Mouse (Mus musculus): ENCODE data around the gene Troap. TPM values are rescaled to one million over a fixed set of nuclear protein-coding genes. Genes with fewer than 3 reads are reported as not detected.

The Troap gene
- total RNA-seq, 2 experiments from 2014 or later = not detected

DNA sequence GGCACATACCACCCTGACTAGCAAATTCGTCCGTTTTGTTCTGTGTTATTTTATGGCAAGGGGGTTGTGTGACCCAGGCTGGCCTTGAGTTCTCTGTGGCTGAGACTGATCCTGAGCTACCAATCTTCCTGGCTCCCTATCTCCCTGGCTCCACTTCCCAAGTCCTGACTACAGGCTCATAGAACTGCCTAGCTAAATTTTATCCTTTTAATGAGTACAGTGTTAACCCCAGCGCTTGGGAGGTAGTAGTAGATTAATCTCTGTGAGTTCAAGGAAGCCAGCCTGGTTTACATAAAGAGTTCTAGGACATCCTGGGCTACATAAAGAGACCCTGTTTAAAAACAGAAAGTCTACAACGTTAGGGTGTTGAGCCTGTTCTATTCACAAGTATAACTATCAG, 37.4 kb downstream of the Troap start:
- no peak for DNase-seq (ENCODE audit: low spot score in 2 of 2)

DNA sequence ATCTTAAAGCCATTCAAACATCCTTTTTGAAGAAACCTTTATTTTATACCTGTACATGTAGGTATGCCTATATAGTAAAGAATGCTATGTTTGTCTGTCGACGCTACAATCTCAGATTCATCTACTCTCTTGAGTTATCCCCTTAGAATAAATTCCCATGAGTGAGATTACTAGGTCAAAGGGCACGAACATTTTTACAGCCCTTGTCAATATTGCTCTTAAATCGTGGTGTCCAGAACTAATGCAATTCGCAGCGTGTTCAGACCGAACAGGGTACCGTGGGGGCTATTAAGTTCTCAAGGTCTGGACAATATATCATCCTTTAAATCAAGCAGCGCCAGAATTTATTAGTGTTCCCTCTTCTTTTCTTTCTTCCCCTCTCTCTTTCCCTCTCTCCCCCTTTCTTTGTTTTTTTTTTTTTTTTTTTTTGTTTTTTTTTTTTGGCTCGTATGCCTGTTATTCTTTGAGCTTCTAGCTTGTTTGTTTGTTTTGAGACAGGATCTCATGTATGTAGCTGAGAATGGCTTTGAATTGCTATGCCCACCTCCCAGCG, 38.5 kb downstream of the Troap start:
- no peak for DNase-seq (ENCODE audit: low spot score in 2 of 2)

DNA sequence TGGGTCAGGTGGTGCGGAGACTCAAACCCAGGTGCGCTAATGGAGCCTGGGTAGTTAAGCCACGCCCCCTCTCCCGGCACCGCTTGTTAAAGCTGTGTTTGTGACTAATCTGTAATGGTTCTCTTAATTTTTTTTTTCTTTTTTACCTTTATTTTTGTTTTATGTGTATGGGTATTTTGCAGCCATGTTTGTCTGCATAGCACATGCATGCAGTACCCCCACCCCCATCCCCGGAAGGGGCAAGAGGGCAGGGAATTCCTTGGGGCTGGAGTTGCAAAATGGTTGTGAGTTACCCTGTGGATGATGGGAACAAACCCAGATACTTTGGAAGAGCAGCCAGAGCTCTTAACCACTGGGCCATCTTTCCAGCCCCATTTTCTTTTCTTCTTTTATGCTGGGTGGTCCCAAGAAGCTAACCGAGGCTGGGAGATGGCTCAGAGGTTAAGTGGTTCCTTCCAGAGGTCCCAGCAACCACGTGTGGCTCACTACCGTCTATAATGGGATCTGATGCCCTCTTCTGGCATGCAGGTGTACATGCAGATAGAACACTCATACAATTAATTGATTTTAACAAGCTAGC, 39.1 kb downstream of the Troap start:
- DNase-seq (ENCODE audit: low spot score in 2 of 2) = no peak

DNA sequence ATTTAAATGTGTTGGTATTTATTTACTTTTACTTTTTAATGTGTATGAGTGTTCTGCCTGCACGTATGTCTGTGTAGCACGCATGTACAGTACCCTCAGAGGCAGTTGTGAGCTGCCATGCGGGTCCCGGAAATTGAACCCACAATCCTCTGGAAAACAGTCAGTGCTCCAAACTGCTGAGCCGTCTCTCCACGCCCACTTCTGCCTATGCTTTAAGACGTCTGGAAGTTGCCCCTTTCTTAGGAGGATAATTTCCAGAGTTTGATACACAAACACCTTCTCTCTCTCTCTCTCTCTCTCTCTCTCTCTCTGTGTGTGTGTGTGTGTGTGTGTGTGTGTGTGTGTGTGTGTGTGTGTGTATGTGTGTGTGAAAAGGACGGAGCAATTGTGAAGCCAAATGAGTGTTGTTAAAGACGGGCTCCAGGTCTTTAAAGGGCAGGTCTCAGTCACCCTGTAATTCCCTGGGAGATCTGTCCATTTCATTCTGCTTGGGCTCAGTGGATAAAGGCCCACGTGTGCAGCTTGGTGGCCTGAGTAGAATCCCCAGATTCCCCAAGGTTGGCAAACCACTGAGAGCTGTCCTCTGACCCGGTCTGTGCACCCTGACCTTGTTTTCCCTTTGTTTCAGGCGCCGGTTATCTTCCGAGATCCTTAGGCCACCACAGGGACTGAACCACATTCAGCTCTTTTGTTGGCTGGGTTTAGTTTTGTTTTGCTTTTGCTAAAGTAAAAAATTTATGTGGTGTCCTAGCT, 40.1 kb downstream of the Troap start:
- DNase-seq (ENCODE audit: low spot score in 2 of 2) = no peak

DNA sequence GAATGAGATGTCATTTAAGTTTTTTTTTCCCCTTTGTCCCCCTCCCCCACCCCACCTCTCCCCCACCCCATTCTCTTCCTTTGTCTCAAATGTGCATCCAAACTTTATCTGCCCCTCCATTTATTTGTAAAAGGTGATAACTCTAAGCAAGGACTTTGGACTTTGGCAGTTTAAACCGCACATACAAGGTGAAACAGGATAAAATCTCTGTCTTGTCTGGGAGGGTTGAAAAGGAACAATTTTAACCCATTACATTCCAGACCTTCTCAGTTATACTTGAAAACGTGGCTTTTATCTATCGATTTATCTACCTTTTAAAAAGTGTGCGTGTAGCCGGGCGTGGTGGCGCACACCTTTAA, 40.7 kb downstream of the Troap start:
- DNase-seq (ENCODE audit: low spot score in 2 of 2) = no peak

DNA sequence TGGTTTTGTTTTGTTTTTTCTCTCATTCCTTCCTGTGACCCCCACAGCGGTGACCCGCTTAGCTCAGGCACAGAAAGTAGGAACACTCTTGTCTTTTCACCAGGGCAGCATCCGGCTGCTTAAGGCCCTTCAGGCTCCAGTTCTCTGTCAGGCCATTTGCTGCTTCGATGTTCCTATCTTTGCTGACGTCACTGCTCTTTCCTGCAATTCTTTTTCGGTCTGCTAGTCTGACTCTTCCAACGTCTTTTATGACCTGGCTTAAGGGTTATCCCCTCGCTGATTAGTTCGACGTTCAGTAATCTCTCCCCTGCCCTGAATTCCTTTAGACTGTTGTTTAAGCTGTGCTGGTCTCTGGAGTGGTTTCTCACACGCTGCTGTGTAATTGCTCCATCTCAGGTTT, 42.2 kb downstream of the Troap start:
- DNase-seq (ENCODE audit: low spot score in 2 of 2) = no peak

DNA sequence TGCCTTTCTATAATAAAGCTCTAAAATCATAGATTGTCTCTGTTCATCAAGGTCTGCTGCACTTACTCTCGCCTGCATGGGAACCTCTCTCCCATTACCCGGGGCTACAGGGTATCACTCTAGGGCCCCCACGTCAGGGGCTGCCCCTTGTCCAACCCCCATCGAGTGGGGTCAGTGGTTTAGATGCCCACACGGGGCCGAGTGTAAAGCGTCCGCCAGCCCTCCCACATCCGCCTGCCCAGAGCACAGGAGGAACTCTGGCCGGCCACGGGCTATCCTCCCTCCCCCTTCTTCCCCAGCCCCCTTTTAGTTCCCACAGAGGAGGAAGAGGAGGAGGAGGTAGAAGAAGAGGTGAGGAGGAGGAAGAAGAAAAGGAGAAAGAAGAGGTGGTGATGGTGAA, 46.4 kb downstream of the Troap start:
- no peak for DNase-seq (ENCODE audit: low spot score in 2 of 2)

DNA sequence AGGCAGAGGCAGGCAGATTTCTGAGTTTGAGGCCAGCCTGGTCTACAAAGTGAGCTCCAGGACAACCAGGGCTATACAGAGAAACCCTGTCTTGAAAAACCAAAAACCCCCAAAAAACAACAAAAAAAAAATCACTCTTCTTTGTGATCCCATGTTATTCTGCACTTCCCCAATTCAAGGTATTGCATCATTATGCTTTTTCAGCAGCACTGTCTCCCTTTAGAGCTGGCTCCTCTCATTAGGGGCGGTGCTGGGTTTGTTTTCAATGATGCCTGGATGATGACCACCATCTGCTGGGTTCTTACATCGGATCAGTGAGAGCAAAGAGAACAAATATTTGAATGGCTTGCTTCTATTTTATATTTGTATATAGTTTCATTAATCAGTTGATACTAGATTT, 48.3 kb downstream of the Troap start:
- DNase-seq (ENCODE audit: low spot score in 2 of 2) = no peak

DNA sequence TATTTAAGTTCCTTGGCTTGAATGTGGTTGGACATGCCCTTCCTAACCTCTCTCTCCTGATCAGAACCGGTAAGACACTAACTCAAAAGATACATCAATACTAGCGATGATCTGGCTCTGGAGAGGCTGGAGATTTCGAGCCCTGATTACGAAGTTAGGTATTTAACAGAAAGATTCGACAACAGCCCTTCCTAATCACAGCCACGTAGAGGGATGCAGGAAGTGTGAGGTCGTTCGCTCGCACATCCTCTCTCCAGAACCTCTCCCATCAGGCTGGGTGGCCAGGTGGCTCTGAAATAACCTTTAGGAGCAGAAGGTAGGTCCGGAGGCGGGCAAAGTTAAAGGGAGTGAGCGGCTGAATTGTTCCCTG, 51.3 kb downstream of the Troap start, which contains the start of gene Spats2:
Gene Spats2 (plus strand): TSS at position 206 of the 370 bp plus-strand sequence.
- no peak for DNase-seq (ENCODE audit: low spot score in 2 of 2)

DNA sequence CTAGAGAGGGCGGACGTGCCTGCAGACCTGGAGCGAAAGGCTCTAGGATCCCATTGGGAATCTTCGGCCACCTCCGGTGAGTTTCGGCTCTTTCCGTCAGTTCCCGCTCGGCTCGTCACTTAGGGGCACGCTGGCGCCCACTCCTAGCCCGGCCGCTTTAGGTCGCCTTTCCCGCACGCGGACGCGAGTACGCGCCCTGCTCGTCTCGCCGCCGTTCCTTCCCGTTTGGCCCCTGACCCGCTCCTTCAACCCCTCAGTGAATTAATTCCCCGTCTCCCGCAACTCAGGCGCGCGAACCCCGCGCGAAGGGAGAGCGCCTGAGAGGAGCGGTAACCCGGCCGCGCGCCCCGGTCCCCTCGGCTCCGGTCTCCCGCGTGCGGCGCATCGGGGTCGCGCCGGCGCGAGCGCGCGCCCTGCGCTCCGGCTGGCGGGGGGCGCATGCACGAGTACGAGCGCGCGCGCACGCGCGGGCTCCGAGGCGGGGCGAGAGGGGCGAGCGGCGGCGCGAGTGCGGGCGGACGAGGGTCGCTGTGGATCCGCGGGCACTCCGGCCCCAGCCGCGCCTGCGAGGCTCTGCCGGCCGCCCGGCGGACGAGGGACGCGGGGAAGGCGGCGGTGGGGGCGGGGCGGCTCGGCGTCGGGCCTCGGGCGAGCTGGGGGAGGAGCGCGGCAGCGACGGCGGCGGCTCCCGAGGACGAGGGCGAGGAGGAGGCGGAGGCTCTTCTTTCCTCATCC, 51.9 kb downstream of the Troap start:
- peak; percentile 83 to 87 for DNase-seq (ENCODE audit: low spot score in 2 of 2)

DNA sequence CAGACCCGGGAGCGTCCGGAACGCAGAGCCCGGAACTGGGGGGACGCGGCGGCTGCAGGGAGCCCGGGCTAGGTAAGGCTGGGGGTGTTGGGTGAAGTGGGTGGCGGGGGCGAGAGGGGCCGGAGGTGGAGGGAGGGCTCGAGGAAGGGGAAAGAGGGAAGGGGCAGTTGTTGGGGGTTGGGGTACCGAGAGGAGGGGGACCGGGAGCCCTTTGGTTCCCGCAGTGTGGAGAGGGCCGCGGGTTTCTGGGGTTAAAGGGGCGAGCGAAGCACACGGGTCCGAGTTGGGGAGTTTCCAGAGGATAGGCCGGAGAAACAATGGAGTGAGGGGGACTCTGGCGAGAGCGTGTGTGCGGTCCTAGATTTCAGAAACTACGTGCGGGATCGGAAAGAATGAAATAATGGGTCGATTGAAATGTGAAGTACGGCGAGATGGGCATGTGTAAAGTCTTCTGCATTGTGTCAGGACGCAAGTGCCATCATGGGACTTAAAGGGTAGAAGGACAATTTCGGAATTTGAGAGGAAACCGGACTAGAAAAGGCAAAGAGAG, 52.5 kb downstream of the Troap start:
- no peak for DNase-seq (ENCODE audit: low spot score in 2 of 2)

DNA sequence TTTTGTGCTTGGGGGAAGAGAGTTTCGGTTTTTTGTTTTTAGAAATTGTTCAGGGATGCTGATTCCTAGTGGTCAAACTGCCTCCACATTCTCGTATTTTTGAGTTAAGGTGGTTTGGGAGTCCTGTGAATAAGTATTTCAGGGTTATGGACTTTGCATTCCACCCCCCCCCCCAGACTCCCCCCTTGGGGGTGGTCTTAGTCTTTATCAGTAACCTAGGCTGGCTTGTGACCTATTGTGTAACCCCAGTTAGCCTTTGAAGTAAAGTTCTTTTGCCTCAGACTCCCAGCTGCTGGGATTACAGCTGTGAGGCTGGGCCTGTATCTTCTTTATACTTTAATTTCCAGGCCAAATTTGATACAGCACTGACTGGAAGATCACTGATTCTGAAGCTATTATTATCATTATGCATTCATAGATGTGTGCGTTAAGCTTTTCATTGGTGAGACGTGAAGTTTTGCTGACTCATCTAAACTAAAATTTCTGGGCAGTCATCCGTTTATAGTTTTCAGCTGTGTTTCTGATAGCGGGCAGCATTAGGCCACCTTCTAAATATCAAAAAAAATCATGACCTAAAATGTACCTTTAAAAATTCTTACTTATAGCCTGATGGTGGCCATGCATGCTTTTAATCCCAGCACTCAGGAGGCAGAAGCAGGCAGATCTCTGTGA, 53.6 kb downstream of the Troap start:
- no peak for DNase-seq (ENCODE audit: low spot score in 2 of 2)

DNA sequence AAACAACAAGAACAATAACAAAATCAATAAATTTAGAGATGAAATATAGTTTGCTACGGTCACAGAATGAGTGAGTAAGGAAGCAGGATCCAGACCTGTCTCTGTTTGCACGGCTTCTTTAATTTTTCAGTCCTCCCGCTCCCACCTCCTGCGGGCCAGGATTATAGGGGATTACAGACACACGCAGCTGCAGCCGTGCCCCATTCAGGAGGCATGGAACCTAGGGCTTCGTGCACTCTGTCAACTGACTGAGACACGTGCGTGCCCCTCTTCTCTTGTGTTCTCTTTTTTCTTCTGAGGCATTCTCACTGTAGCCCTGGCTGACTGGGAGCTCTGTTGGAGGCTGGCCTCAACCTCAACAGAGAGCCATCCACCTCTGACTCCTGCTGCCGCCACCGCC, 55.1 kb downstream of the Troap start:
- DNase-seq (ENCODE audit: low spot score in 2 of 2) = no peak

DNA sequence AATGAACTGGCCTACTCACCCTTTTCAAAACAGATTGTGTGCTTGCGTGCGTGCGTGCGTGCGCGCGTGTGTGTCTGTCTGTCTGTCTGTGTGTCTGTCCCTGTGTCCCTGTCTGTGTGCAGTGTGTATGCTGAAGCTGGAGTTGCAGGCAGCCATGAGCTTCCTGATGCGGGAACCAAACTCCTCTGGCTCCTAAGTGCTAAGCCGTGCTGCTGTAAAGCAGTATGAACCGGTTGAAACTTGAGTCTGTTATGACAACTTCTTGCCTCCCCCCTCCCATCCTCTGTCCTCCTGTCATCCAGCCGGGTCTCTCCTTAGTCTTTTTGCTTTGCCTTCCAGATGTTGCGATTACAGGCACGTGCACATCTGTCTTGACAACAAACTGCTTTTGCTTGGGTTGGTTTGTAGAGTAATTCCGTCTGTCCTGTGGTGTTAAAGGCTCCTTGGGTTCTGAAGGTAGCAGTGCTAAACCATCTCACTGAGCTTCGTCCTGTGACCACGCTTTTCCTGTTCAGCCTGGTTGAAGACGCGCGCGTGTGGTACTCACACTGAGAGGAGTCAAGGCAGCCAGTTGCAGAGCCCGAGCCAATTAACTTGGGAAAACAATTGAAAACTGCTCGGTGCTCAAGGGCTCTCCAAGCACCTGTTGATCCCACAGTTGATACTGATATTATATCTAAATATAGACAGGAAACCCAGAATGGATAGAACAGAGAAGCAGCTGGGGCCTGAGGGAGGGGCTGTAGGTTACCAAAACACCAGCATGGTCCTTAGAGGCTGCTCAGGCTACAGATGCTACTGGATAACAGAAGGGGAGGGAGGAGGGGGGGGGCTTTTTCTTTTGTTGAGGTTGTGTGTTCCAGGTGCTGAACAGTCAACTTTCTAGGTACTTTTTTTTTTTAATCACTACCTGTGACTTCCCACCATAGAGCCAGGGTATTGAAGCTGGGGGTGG, 55.9 kb downstream of the Troap start:
- no peak for DNase-seq (ENCODE audit: low spot score in 2 of 2)

Small RNAs within 50 kb of the gene (microRNA-seq; reads per million reads assigned to microRNA genes)
- gene Mir6960 (ENCODE audit: borderline number of aligned reads in 2 of 2) = 0 reads per million in 2 experiments

Other genes starting within 250 kb of the Troap start
- gene Prkag1, start 243.1 kb upstream of the Troap start, total RNA-seq (2021) = 10 to 100 TPM; 64.0 to 71.5 TPM
- 10 to 100 TPM; 54.6 to 59.5 TPM for gene Kmt2d, start 203.4 kb upstream of the Troap start, total RNA-seq (2021)
- 1 to 10 TPM; 1.2 to 2.5 TPM for gene Rhebl1, start 180.0 kb upstream of the Troap start, total RNA-seq (2021)
- 1 to 10 TPM in 1 of 2 experiments, under 1 TPM in 1; 0.86 to 2.1 TPM for gene Dhh, start 176.0 kb upstream of the Troap start, total RNA-seq (2021)
- 10 to 100 TPM; 12.1 to 14.0 TPM for gene Lmbr1l, start 156.3 kb upstream of the Troap start, total RNA-seq (2021)
- 100 to 1,000 TPM; 193 to 255 TPM for gene Tuba1b, start 140.0 kb upstream of the Troap start, total RNA-seq (2021)
- not detected for gene Gm49450, start 121.0 kb upstream of the Troap start, total RNA-seq (2021)
- 100 to 1,000 TPM in 1 of 2 experiments, 10 to 100 TPM in 1; 74.3 to 169 TPM for gene Tuba1a, start 120.9 kb upstream of the Troap start, total RNA-seq (2021)
- gene Tuba1c, start 44.7 kb upstream of the Troap start, total RNA-seq (2021) = 100 to 1,000 TPM; 235 to 284 TPM
- under 1 TPM; 0.51 to 0.56 TPM for gene Prph, start 19.4 kb upstream of the Troap start, total RNA-seq (2021)
- gene C1ql4, start 13.2 kb downstream of the Troap start, total RNA-seq (2021) = not detected
- 1 to 10 TPM; 2.5 to 8.4 TPM for gene Dnajc22, start 18.6 kb downstream of the Troap start, total RNA-seq (2021)
- gene Spats2, start 51.3 kb downstream of the Troap start, total RNA-seq (2021) = 10 to 100 TPM; 10.4 to 10.6 TPM
- gene Kcnh3, start 150.3 kb downstream of the Troap start, total RNA-seq (2021) = under 1 TPM; 0.60 to 0.67 TPM
- gene Mcrs1, start 177.4 kb downstream of the Troap start, total RNA-seq (2021) = 10 to 100 TPM; 30.6 to 37.2 TPM
- gene Prpf40b, start 220.5 kb downstream of the Troap start, total RNA-seq (2021) = 10 to 100 TPM; 46.0 to 50.6 TPM
- gene Fam186b, start 221.3 kb downstream of the Troap start, total RNA-seq (2021) = 1 to 10 TPM; 1.6 to 2.6 TPM

Measured in adrenal gland, adult 18-20 months (tissue).